Mouse (Mus musculus) lung, postnatal 0 days (tissue): ENCODE results near the gene Tinag. TPM values are rescaled to one million over a fixed set of nuclear protein-coding genes. Genes with fewer than 3 reads are reported as not detected.

Experiments used
- ATAC-seq: fragments of 200-750 bp; cut with Nextera tagmentation; 2 replicates; pipeline ENCODE4 v1.8.0; 2017; ENCODE audit warnings: moderate library complexity
- DNase-seq: peaks from one replicate; pipeline ENCODE4 v3.0.0-alpha.2; 2016; ENCODE audit warnings: low spot score
- H3K27ac ChIP-seq: fragments of 300-500 bp; sonication (generic); 2 replicates; pipeline ENCODE4 v1.5.1; 2014; ENCODE audit warnings: antibody characterized with exemption, mild to moderate bottlenecking, low read length, mixed read lengths
- H3K27me3 ChIP-seq: fragments of 300-500 bp; sonication (generic); replicated peaks from 2 replicates; pipeline ENCODE4 v1.6.1; 2014; ENCODE audit warnings: low read length, mixed read lengths; ENCODE audit not compliant: insufficient read depth
- H3K36me3 ChIP-seq: fragments of 300-500 bp; sonication (generic); 2 replicates; pipeline ENCODE4 v1.6.1; 2014; ENCODE audit warnings: low read length, mixed read lengths; ENCODE audit not compliant: insufficient read depth
- H3K4me1 ChIP-seq: fragments of 300-500 bp; sonication (generic); 2 replicates; pipeline ENCODE4 v1.6.1; 2014; ENCODE audit warnings: antibody characterized with exemption, low read depth, low read length, mixed read lengths; ENCODE audit not compliant: insufficient read depth
- H3K4me2 ChIP-seq: fragments of 300-500 bp; sonication (generic); replicated peaks from 2 replicates; pipeline ENCODE4 v1.6.1; 2014; ENCODE audit warnings: low read depth, mild to moderate bottlenecking, low read length, moderate library complexity, mixed read lengths
- H3K4me3 ChIP-seq: fragments of 300-500 bp; sonication (generic); 2 replicates; pipeline ENCODE4 v1.5.1; 2014; ENCODE audit warnings: low read depth, low read length
- H3K9ac ChIP-seq: fragments of 300-500 bp; sonication (generic); replicated peaks from 2 replicates; pipeline ENCODE4 v1.6.1; 2014; ENCODE audit warnings: low read depth, mild to moderate bottlenecking
- H3K9me3 ChIP-seq: fragments of 300-500 bp; sonication (generic); 2 replicates; pipeline ENCODE4 v1.6.1; 2016; ENCODE audit warnings: low read length, mixed read lengths
- CTCF ChIP-seq: IDR thresholded peaks from 2 replicates; pipeline ENCODE4 v1.5.1; 2016; ENCODE audit warnings: antibody characterized with exemption, mild to moderate bottlenecking
- EP300 ChIP-seq: IDR thresholded peaks from 2 replicates; pipeline ENCODE4 v1.6.1; 2016; ENCODE audit warnings: antibody characterized with exemption, mild to moderate bottlenecking, control low read depth
- WGBS: fragments of 180-500 bp; shearing (Covaris S2); extraction: QIAGEN DNeasy Blood & Tissue Kit; methylation state at CpG from one replicate; pipeline ENCODE4 v1.1.7; 2014; 5-methylcytosine and 5-hydroxymethylcytosine counted together
- polyA plus RNA-seq: library from polyadenylated mRNA; unstranded; fragments of >200 nt; fragmentation: Nextera tagmentation; extraction: Ambion mirVana; gene quantifications from 2 replicates; pipeline ENCODE4 v1.2.1, GENCODE M21; 2015

The Tinag gene
- polyA plus RNA-seq, 1 experiment from 2014 or later, result 29.2 TPM

DNA sequence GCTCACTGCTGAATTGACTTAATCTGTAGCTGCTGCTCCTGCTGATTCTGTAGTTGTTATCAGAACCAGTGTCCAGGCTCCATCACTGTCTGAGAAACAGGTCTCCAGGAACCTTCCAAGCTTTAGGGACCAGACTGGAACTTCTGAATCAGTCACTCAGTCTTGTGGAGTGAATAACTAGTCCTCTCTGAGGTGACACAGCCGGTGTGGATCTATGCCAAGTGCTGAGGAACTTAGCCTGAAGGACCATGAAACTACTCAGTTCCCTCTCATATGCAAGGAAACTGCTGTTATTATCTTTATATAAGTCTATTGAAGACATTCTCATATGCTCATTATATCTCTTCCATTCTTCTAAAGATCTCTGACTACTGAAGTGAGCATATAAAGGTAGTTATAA lies 49.6 kb downstream of the Tinag start:
- Histone ChIP-seq H3K4me3 (no peak overlapping the region), H3K9ac (no peak overlapping the region), H3K9me3 (no peaks in the 10 kb centered on the region), H3K36me3 (no peaks in the 10 kb centered on the region), H3K27me3 (no peaks in the 10 kb centered on the region), H3K4me1 (no peaks in the 10 kb centered on the region), H3K4me2 (no peak overlapping the region), H3K27ac (no peak overlapping the region)
- DNase-seq, result no peak
- ATAC-seq, result no peak
- TF ChIP-seq CTCF (no peak), EP300 (no peak)
- WGBS, result 72% methylated on average over 1 of the region's 1 CpGs

DNA sequence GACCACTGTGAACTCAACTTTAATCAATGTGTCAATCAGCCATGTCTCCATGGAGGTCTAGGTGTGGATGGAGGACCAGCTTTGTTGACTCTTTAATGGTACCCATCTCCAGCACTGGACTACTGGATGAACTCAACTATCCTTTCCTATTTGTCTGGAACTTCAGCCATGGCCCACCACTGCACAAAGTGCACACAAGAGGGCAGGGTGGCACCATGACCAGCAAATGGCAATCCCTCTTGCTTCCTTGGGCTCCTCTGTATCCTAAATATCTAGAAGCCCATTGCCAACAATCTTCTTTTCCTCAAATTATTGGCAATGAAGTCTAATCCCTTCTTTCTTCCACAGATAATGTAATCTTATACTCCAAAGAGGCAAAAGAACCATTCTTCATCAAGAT lies 55.6 kb downstream of the Tinag start:
- no peak for TF ChIP-seq EP300
- TF ChIP-seq CTCF, result peak; percentile 54
- H3K36me3 ChIP-seq, result no peaks in the 10 kb centered on the region
- H3K4me3 ChIP-seq, result no peak overlapping the region
- no peak overlapping the region for H3K27ac ChIP-seq
- H3K27me3 ChIP-seq, result no peaks in the 10 kb centered on the region
- H3K4me2 ChIP-seq, result no peak overlapping the region
- H3K4me1 ChIP-seq, result no peaks in the 10 kb centered on the region
- H3K9ac ChIP-seq, result no peak overlapping the region
- ATAC-seq (no peak), DNase-seq (no peak)
- H3K9me3 ChIP-seq, result no peaks in the 10 kb centered on the region

GRCm38 (mm10) chr9:76934813-76935212 lies 110.8 kb downstream of the Tinag start:
- TF ChIP-seq EP300 (no peak), CTCF (no peak)
- no peak overlapping the region for H3K4me2 ChIP-seq
- no peak for DNase-seq
- H3K36me3 ChIP-seq, result no peaks in the 10 kb centered on the region
- no peaks in the 10 kb centered on the region for H3K27me3 ChIP-seq
- no peak overlapping the region for H3K27ac ChIP-seq
- 77% methylated on average over 1 of the region's 1 CpGs for WGBS
- no peak overlapping the region for H3K9ac ChIP-seq
- no peaks in the 10 kb centered on the region for H3K4me1 ChIP-seq
- no peaks in the 10 kb centered on the region for H3K9me3 ChIP-seq
- no peak overlapping the region for H3K4me3 ChIP-seq
- ATAC-seq, result no peak

DNA sequence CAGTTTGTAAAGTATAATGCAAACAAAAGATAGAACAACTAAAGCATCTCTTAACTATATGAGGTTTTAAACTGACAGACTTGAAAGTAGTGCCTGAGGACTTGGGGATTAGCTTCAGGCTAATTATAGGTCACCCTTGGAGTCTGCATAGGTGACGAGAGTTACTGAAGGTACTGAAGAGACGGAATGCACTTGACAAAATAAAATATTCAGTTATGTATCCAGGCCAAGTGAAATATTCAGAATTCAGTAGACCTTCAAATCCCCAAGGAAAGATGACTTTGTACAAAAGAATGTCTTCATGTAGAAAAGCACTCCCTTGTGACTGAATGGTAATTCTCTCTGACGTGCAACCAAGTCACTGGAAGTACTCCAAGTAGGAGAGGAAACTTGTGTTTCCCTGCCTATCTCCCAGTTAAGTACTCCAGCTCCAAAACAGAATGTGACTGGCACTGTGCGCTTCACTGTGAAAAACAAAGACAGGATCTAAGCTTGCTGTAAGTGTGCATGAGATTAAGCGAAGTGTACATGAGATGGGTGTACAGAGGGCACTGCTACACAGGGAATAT lies 130.4 kb downstream of the Tinag start:
- no peaks in the 10 kb centered on the region for H3K27me3 ChIP-seq
- H3K9me3 ChIP-seq, result no peaks in the 10 kb centered on the region
- no peak overlapping the region for H3K9ac ChIP-seq
- DNase-seq (peak; percentile 49), ATAC-seq (peak; percentile 82)
- H3K27ac ChIP-seq, result no peak overlapping the region
- TF ChIP-seq EP300 (peak; percentile 84), CTCF (no peak)
- H3K4me3 ChIP-seq, result no peak overlapping the region
- no peak overlapping the region for H3K4me2 ChIP-seq
- H3K4me1 ChIP-seq, result no peaks in the 10 kb centered on the region
- WGBS, result 75% methylated on average over 5 of the region's 5 CpGs
- H3K36me3 ChIP-seq, result no peaks in the 10 kb centered on the region
